Mouse (Mus musculus) right cerebral cortex, postnatal 10 days (tissue): ENCODE measurements at regions not wholly inside any gene's neighbourhood (a gene's known extent, or its start where the extent isn't known, plus 50 kb on each side); places are given as distances from the start of the nearest gene placed in this dataset.
"Not testable (repeated sequence)": the region's sequence is repeated elsewhere in the genome, so short reads cannot be mapped to it uniquely, and the experiment has no call there.

Experiments
- DNase-seq, 2 experiments: peaks; one replicate each; pipeline ENCODE4 v3.0.0; 2021; ENCODE audit warnings: low spot score in 2 of 2

GRCm38 (mm10) chr12:21784403-21784802 is 367.0 kb upstream of the Ywhaq start:
- peak; percentile 14 to 20 for DNase-seq

- DNase-seq = not testable (repeated sequence)
Observed at GRCm38 (mm10) chr12:21778717-21779116, 361.3 kb upstream of the Ywhaq start.

DNA sequence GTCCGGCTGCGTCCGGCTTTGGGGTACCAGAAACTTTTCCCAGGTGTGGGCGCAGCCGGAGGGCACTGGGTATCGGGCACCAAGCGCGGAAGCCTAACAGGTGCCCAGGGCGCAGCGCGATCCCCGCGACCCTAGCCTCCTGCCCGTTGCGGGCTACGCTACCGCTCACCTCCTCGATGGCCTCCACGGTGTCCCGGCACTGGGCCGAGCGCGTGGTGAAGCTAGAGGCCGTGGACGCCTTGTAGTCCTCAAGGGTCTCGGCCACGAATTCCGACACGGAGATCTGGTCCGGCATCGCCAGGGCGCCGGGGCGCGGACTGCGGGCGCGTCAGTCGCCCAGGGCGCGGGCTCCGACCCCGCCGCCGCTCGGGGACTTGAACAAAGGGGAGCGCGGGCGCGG is 360.9 kb upstream of the Ywhaq start:
- peak in 1 of 2 experiments; percentile 19 for DNase-seq

DNA sequence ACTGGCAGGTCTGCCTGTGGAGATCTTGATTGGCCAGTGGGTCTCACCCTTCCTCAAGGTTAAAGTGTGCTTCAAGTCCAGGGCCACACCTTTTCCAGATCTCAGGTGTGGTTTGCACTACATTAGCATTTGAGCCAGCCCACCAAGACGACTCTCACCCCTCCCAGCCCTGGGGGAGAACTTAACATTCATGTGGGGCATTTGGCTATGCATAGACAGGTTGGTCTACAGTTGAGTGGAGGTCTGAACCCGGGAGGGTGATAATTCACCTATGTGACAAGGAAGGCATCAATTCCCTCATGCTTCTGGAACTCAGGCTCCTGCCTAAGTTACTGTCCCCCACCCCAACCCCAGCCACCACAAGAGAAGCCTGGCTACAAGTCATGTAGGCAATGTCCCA is 350.3 kb upstream of the Ywhaq start:
- DNase-seq = not testable (repeated sequence)
